Mouse (Mus musculus) retina, embryonic 14.5 days (tissue): ENCODE results near the gene Gm20547.

Experiments
- DNase-seq: peaks from one replicate; pipeline ENCODE4 v3.0.0-alpha.2; 2015; ENCODE audit warnings: low spot score

Gm20547 gene

GRCm38 (mm10) chr17:34896366-34896765 lies 14.5 kb upstream of the Gm20547 start:
- no peak for DNase-seq

- DNase-seq = no peak
Measured at GRCm38 (mm10) chr17:34895724-34896123, 13.9 kb upstream of the Gm20547 start.

GRCm38 (mm10) chr17:34894801-34895530 lies 13.1 kb upstream of the Gm20547 start:
- peak; percentile 50 for DNase-seq

- DNase-seq = peak; percentile 97
Measured at GRCm38 (mm10) chr17:34894074-34894597, 12.3 kb upstream of the Gm20547 start.

- DNase-seq = no peak
Measured at GRCm38 (mm10) chr17:34893072-34893824, 11.4 kb upstream of the Gm20547 start.

GRCm38 (mm10) chr17:34891377-34891776 lies 9.5 kb upstream of the Gm20547 start:
- no peak for DNase-seq

GRCm38 (mm10) chr17:34890074-34890743 lies 8.4 kb upstream of the Gm20547 start:
- no peak for DNase-seq

GRCm38 (mm10) chr17:34887942-34888341 lies 6.1 kb upstream of the Gm20547 start:
- no peak for DNase-seq

GRCm38 (mm10) chr17:34885615-34886014 lies 3.8 kb upstream of the Gm20547 start:
- DNase-seq = no peak

GRCm38 (mm10) chr17:34884704-34885103 lies 2.9 kb upstream of the Gm20547 start:
- no peak for DNase-seq

GRCm38 (mm10) chr17:34883332-34883731 lies 1.5 kb upstream of the Gm20547 start:
- DNase-seq = no peak

GRCm38 (mm10) chr17:34881166-34881565 lies 676 bp downstream of the Gm20547 start:
- DNase-seq = no peak

- no peak for DNase-seq
Measured at GRCm38 (mm10) chr17:34879336-34879879, 2.4 kb downstream of the Gm20547 start, which contains the start of gene Zbtb12. TSS of gene Zbtb12 (plus strand) at chr17:34879483.

GRCm38 (mm10) chr17:34874321-34874720 lies 7.5 kb downstream of the Gm20547 start:
- no peak for DNase-seq

- DNase-seq = no peak
Measured at GRCm38 (mm10) chr17:34865981-34866380, 15.9 kb downstream of the Gm20547 start.

GRCm38 (mm10) chr17:34862416-34863081 lies 19.3 kb downstream of the Gm20547 start, which contains the start of gene Cfb:
TSS of gene Cfb (minus strand) at chr17:34862518.
- DNase-seq = no peak

- no peak for DNase-seq
Measured at GRCm38 (mm10) chr17:34861704-34862415, 20.0 kb downstream of the Gm20547 start.

GRCm38 (mm10) chr17:34860514-34860913 lies 21.3 kb downstream of the Gm20547 start:
- DNase-seq = no peak

GRCm38 (mm10) chr17:34858670-34859069 lies 23.2 kb downstream of the Gm20547 start:
- no peak for DNase-seq

- DNase-seq = peak; percentile 81
Measured at GRCm38 (mm10) chr17:34855825-34856224, 26.0 kb downstream of the Gm20547 start.

- DNase-seq = no peak
Measured at GRCm38 (mm10) chr17:34854761-34855160, 27.1 kb downstream of the Gm20547 start.
